Mouse (Mus musculus) erythroblast, embryonic 14.5 days (primary cell): ENCODE data around the gene A2m.

Source experiments
- GATA1 ChIP-seq: IDR thresholded peaks from 2 replicates; pipeline ENCODE4 v1.6.1; 2012; ENCODE audit warnings: low read length, inconsistent platforms, mixed read lengths
- TAL1 ChIP-seq: IDR thresholded peaks from 3 replicates; pipeline ENCODE4 v1.6.1; 2012; ENCODE audit warnings: low read length, inconsistent platforms, mixed read lengths

GRCm38 (mm10) chr6:121590131-121590530 lies 45.0 kb upstream of the A2m start:
- TF ChIP-seq TAL1 (no peak), GATA1 (no peak)
